Mouse (Mus musculus) midbrain, embryonic 15.5 days (tissue): ENCODE measurements around the gene Efnb1. TPM values are rescaled to one million over a fixed set of nuclear protein-coding genes. Genes with fewer than 3 reads are reported as not detected.
"Not testable (repeated sequence)": the region's sequence is repeated elsewhere in the genome, so short reads cannot be mapped to it uniquely, and the experiment has no call there.

Experiments
- ATAC-seq: fragments of 200-750 bp; cut with Nextera tagmentation; replicated peaks from 2 replicates; pipeline ENCODE4 v1.8.0; 2017; ENCODE audit warnings: moderate TSS enrichment
- H3K27ac ChIP-seq: fragments of 300-500 bp; sonication (generic); 2 replicates; pipeline ENCODE4 v1.5.1; 2015; ENCODE audit warnings: mild to moderate bottlenecking, inconsistent platforms
- H3K27me3 ChIP-seq: fragments of 300-500 bp; sonication (generic); replicated peaks from 2 replicates; pipeline ENCODE4 v1.6.1; 2015; ENCODE audit warnings: inconsistent platforms
- H3K36me3 ChIP-seq: fragments of 300-500 bp; sonication (generic); replicated peaks from 2 replicates; pipeline ENCODE4 v1.6.1; 2015; ENCODE audit warnings: inconsistent platforms
- H3K4me1 ChIP-seq: fragments of 300-500 bp; sonication (generic); 2 replicates; pipeline ENCODE4 v1.6.1; 2015; ENCODE audit warnings: inconsistent platforms
- H3K4me2 ChIP-seq: fragments of 300-500 bp; sonication (generic); 2 replicates; pipeline ENCODE4 v1.6.1; 2015; ENCODE audit warnings: inconsistent platforms, mild to moderate bottlenecking, moderate library complexity
- H3K4me3 ChIP-seq: fragments of 300-500 bp; sonication (generic); 2 replicates; pipeline ENCODE4 v1.5.1; 2015; ENCODE audit warnings: mild to moderate bottlenecking, inconsistent platforms
- H3K9ac ChIP-seq: fragments of 300-500 bp; sonication (generic); 2 replicates; pipeline ENCODE4 v1.6.1; 2015; ENCODE audit warnings: mild to moderate bottlenecking, inconsistent platforms
- H3K9me3 ChIP-seq: fragments of 300-500 bp; sonication (generic); 2 replicates; pipeline ENCODE4 v1.6.1; 2016; ENCODE audit warnings: inconsistent platforms
- WGBS: fragments of 180-500 bp; shearing (Covaris S2); methylation state at CpG from one replicate; pipeline ENCODE4 v1.1.7; 2015; ENCODE audit warnings: mixed read lengths; 5-methylcytosine and 5-hydroxymethylcytosine counted together
- polyA plus RNA-seq: library from polyadenylated mRNA; unstranded; fragments of >200 nt; fragmentation: Nextera tagmentation; extraction: Ambion mirVana; gene quantifications from 2 replicates; pipeline ENCODE4 v1.2.1, GENCODE M21; 2015

The Efnb1 gene
- 25.6 and 31.9 TPM in 2 replicates for polyA plus RNA-seq

- Histone ChIP-seq H3K9ac (peak within 1 kb of the TSS; percentile 67), H3K36me3 (no peaks in the 10 kb centered on the region), H3K27me3 (peaks cover 8% of the 10 kb centered on the region; the same call in 1 of the 2 replicates), H3K4me2 (peak within 1 kb of the TSS; percentile 69), H3K4me1 (peaks cover 17% of the 10 kb centered on the region), H3K27ac (peak within 1 kb of the TSS; percentile 79), H3K9me3 (no peaks in the 10 kb centered on the region), H3K4me3 (peak within 1 kb of the TSS; percentile 58)
- ATAC-seq = peak; percentile 96
- WGBS = 29% methylated on average over 35 of the region's 35 CpGs
Observed at GRCm38 (mm10) chrX:99135523-99136258, at the start of gene Efnb1. Efnb1 (plus strand) TSS chrX:99136130.

DNA sequence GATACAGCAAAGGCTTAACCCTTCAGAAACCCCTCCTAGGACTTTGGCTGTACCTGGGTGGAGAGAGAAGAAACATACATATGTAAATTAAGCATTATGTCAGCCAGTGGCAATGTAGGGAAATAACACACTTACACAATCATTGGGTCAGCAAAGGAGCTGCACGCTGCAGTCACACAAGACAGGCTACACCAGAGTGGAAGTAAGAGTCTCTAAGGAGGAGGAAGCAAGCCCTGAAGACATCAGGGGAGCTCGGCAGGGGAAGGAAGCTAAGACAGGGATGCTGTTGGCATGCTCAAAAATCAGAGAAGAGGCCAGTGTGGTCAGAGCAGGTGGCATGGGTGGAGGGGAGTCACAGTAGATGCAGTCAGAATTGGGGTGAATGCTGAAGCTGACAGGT, 43.2 kb upstream of the Efnb1 start:
- WGBS = 69% methylated on average over 2 of the region's 2 CpGs
- no peaks in the 10 kb centered on the region for H3K4me1 ChIP-seq
- no peak for ATAC-seq
- H3K4me3 ChIP-seq = no peak overlapping the region
- no peaks in the 10 kb centered on the region for H3K36me3 ChIP-seq
- H3K4me2 ChIP-seq = no peak overlapping the region
- no peak overlapping the region for H3K9ac ChIP-seq
- no peaks in the 10 kb centered on the region for H3K9me3 ChIP-seq
- H3K27ac ChIP-seq = no peak overlapping the region
- H3K27me3 ChIP-seq = peaks cover 7% of the 10 kb centered on the region; the same call in 1 of the 2 replicates

DNA sequence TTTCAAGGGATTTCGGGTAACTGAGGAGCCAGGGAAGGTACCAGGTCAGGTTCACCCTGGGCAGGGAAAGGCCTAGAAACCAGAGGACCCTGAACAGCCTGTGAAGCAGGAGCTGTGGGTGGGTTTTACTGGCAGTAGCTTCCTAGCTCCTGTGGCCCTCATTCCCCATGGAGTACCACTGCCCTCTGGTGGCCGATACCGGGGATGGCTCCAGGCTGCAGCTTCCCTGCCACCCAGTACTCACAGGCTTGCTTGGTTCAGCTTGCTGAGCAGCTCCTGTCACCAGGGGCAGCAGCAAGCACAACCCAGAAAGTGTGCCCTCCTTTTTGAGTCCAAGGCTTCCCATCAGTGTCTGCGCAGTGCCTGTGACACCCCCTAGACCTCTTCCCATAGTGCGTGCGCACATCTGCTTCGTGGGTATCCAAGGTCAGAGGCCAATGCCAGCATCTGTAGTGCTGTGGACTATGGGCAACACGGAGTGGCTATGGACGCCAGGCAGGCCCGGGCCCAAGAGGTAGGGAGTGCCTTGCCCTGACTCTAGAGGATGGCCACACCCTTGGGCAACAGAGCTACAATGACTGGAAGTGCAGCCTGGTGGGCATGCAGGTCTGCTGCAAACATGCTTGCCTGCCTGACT, 24.7 kb upstream of the Efnb1 start:
- 77% methylated on average over 7 of the region's 10 CpGs for WGBS
- not testable (repeated sequence) for H3K27ac ChIP-seq, H3K36me3 ChIP-seq, H3K4me1 ChIP-seq, H3K9me3 ChIP-seq, H3K9ac ChIP-seq, ATAC-seq, H3K4me2 ChIP-seq, H3K27me3 ChIP-seq, H3K4me3 ChIP-seq

DNA sequence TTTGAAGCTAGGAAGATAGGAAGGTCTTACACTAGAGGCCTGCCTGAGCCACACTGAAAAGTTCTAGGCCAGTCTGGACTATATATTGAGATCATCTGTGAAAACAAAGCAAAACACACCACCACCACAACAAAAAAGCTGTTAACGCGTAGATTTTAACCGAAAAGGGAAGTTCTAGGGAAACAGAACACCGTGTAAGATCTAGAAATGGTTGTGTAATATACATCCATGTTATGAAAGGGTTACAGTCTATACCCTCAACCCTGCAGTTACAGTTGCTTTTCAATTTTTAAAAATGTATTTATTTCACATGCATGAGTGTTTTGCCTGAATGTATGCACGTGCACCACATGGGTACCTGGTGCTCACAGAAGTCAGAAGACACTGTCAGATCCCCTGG, 16.4 kb upstream of the Efnb1 start:
- H3K4me3 ChIP-seq = no peak overlapping the region
- no peak for ATAC-seq
- H3K36me3 ChIP-seq = no peaks in the 10 kb centered on the region
- H3K9ac ChIP-seq = no peak overlapping the region
- no peak overlapping the region for H3K4me2 ChIP-seq
- no peak overlapping the region for H3K27ac ChIP-seq
- H3K4me1 ChIP-seq = no peaks in the 10 kb centered on the region
- 87% methylated on average over 5 of the region's 5 CpGs for WGBS
- H3K9me3 ChIP-seq = no peaks in the 10 kb centered on the region
- H3K27me3 ChIP-seq = peaks cover 15% of the 10 kb centered on the region; the same call in 1 of the 2 replicates

GRCm38 (mm10) chrX:99130059-99130458, 5.9 kb upstream of the Efnb1 start:
- Histone ChIP-seq H3K27ac (no peak overlapping the region), H3K27me3 (peaks cover 8% of the 10 kb centered on the region; the same call in 1 of the 2 replicates), H3K36me3 (no peaks in the 10 kb centered on the region), H3K9ac (no peak overlapping the region), H3K9me3 (no peaks in the 10 kb centered on the region), H3K4me3 (no peak overlapping the region), H3K4me2 (no peak overlapping the region), H3K4me1 (peaks cover 1% of the 10 kb centered on the region; the same call in 1 of the 2 replicates)
- 31% methylated on average over 3 of the region's 3 CpGs for WGBS
- 0 out of 2 replicates have a peak, but pooled peaks have one; percentile 18 for ATAC-seq

DNA sequence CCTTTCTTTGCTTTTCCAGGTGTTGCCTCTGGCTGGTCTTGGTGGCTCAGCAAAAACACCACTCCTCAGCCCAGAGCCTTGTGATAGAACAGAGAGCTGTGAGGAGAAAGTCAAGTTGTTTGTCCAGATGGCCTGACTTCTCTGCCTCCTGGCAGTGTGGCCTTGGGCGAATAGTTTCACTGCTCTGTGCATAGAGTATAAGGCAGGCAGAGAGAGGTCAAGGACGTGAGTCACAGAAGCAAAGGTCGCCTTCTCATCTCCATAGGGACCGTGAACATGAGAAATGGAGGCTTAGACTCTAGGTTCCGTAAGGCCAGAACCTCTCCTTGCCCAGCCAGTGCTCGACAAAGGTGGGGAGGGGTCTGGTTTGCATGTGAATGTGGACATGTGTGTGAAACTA, 3.4 kb upstream of the Efnb1 start:
- Histone ChIP-seq H3K4me2 (no peak overlapping the region), H3K9me3 (no peaks in the 10 kb centered on the region), H3K9ac (no peak overlapping the region), H3K4me3 (no peak overlapping the region), H3K27ac (no peak overlapping the region), H3K36me3 (no peaks in the 10 kb centered on the region), H3K27me3 (peaks cover 8% of the 10 kb centered on the region; the same call in 1 of the 2 replicates), H3K4me1 (peaks cover 4% of the 10 kb centered on the region; the same call in 1 of the 2 replicates)
- WGBS = 66% methylated on average over 6 of the region's 6 CpGs
- ATAC-seq = no peak

DNA sequence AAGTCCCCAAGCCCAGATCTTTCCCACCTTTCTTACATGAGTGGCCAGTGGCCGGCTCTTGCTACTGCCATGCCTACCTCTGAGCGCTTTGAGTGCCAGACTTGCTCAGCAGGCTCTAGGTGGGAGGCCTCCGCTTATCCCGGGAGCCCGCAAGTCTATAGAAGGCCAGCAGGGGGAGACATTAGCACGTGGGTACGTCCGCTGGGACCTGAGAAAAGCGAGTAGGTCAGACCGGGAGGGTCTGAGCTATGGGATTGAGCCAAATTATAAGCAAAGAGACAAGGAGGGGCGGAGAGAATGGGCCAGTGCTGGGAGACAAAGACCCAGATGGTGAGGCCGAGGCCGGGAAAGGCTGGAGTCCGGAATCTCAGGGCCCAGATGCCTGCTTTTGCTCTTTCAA, 1.0 kb upstream of the Efnb1 start:
- Histone ChIP-seq H3K27ac (peak overlapping the region; percentile 76), H3K9me3 (no peaks in the 10 kb centered on the region), H3K4me3 (peak overlapping the region; percentile 58), H3K27me3 (peaks cover 8% of the 10 kb centered on the region; the same call in 1 of the 2 replicates), H3K4me2 (peak overlapping the region; percentile 69), H3K36me3 (no peaks in the 10 kb centered on the region), H3K4me1 (peaks cover 9% of the 10 kb centered on the region), H3K9ac (0 out of 2 replicates have a peak overlapping the region, but pooled peaks have one; percentile 17)
- 21% methylated on average over 14 of the region's 14 CpGs for WGBS
- ATAC-seq = peak; percentile 25

- Histone ChIP-seq H3K4me1 (peaks cover 25% of the 10 kb centered on the region), H3K27me3 (peaks cover 8% of the 10 kb centered on the region; the same call in 1 of the 2 replicates), H3K36me3 (no peaks in the 10 kb centered on the region), H3K9me3 (no peaks in the 10 kb centered on the region), H3K9ac (peak overlapping the region; percentile 67), H3K4me3 (peak overlapping the region; percentile 58), H3K27ac (peak overlapping the region; percentile 79), H3K4me2 (peak overlapping the region; percentile 69)
- ATAC-seq = peak; percentile 7; the same call in 1 of the 2 replicates
- WGBS = 26% methylated on average over 48 of the region's 53 CpGs
Observed at GRCm38 (mm10) chrX:99136431-99136966, 569 bp downstream of the Efnb1 start.

- H3K27ac ChIP-seq = peak overlapping the region; percentile 19; the same call in 1 of the 2 replicates
- H3K36me3 ChIP-seq = no peaks in the 10 kb centered on the region
- H3K4me3 ChIP-seq = peak overlapping the region; percentile 58
- peaks cover 33% of the 10 kb centered on the region for H3K4me1 ChIP-seq
- no peak for ATAC-seq
- peaks cover 1% of the 10 kb centered on the region; the same call in 1 of the 2 replicates for H3K27me3 ChIP-seq
- H3K9ac ChIP-seq = peak overlapping the region; percentile 67
- H3K4me2 ChIP-seq = peak overlapping the region; percentile 69
- 26% methylated on average over 27 of the region's 31 CpGs for WGBS
- H3K9me3 ChIP-seq = no peaks in the 10 kb centered on the region
Observed at GRCm38 (mm10) chrX:99137143-99137870, 1.4 kb downstream of the Efnb1 start.

- Histone ChIP-seq H3K4me2 (peak overlapping the region; percentile 69), H3K4me3 (peak overlapping the region; percentile 58), H3K9me3 (no peaks in the 10 kb centered on the region), H3K27ac (peak overlapping the region; percentile 34; the same call in 1 of the 2 replicates), H3K27me3 (no peaks in the 10 kb centered on the region; the same call in 1 of the 2 replicates), H3K36me3 (no peaks in the 10 kb centered on the region), H3K4me1 (peaks cover 35% of the 10 kb centered on the region), H3K9ac (peak overlapping the region; percentile 67)
- 26% methylated on average over 9 of the region's 9 CpGs for WGBS
- ATAC-seq = no peak
Observed at GRCm38 (mm10) chrX:99137928-99138740, 2.2 kb downstream of the Efnb1 start.

- Histone ChIP-seq H3K36me3 (no peaks in the 10 kb centered on the region), H3K4me1 (peaks cover 31% of the 10 kb centered on the region), H3K4me3 (no peak overlapping the region), H3K9ac (no peak overlapping the region), H3K9me3 (no peaks in the 10 kb centered on the region), H3K4me2 (peak overlapping the region; percentile 69), H3K27ac (no peak overlapping the region), H3K27me3 (no peaks in the 10 kb centered on the region)
- WGBS = 39% methylated on average over 8 of the region's 8 CpGs
- ATAC-seq = no peak
Observed at GRCm38 (mm10) chrX:99141079-99141478, 5.1 kb downstream of the Efnb1 start.
